Mouse (Mus musculus) cerebellum, adult 11 months (tissue): ENCODE measurements around the gene Agap1.

ENCODE experiments used
- DNase-seq: peaks from one replicate; pipeline ENCODE4 v3.0.0; 2022

Agap1 gene

DNA sequence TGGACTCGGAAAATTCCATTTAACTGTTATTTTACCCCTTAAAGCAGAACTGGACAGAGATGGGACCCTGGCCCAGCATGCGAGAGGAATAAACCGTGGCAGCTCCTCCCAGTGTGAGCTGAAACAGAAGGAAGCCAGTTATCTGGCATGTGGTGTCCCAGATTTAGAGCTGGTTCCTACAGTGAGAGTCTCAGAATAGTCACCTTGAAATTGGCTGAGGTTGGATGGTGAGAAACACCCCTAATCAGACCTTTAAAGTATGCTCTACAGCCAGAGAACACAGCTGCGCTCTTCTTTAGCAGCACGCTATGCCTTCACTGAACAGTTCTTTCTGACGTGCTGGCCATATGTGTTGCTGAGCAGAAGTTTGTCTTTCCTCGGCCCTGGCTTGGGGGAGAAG is 168.2 kb downstream of the Agap1 start:
- DNase-seq, result peak; percentile 60

DNA sequence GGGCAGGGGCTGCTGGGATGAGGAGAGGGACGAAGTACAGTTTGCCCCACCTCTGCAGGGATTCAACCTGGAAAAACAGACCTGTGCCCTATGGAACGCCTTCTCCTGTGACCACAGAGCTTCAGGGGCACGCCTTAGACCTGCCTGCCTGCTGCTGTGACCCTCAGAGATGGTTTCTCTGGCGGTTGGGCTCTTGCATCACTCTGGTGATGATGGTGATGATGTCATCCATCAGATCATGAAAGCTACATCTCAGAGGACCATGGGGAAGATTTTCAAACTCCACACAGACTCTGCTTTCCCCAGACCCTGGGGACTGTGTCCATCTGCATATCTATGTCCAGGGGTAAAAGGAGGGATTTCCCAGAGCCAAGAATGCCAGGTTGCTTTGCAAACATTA is 170.7 kb downstream of the Agap1 start:
- no peak for DNase-seq

- DNase-seq, result peak; percentile 22
These were observed 171.4 kb downstream of the Agap1 start for GRCm38 (mm10) chr1:89625967-89626366.

DNA sequence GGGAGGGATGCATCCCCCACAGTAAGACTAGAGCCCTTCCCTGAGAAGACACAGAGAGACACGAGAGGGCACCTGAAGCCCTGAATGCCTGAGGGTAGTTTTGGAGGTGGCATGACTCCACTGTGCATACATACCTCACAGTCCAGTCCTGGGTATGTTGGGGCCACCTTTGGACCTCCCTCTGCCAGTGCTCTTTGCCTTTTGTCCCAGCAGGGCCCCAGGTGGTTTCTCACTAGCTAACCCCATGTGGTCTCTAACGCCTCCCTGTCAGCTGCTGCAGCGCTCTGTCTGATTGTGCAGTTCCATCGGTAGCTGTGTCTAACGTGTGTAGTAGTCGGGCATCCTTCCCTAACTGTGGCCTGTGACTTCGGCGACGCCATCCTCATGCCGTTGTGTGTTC is 172.3 kb downstream of the Agap1 start:
- DNase-seq, result no peak

- peak; percentile 78 for DNase-seq
These were observed 173.0 kb downstream of the Agap1 start for GRCm38 (mm10) chr1:89627650-89628049.

- DNase-seq, result no peak
These were observed 176.2 kb downstream of the Agap1 start for GRCm38 (mm10) chr1:89630836-89631235.

DNA sequence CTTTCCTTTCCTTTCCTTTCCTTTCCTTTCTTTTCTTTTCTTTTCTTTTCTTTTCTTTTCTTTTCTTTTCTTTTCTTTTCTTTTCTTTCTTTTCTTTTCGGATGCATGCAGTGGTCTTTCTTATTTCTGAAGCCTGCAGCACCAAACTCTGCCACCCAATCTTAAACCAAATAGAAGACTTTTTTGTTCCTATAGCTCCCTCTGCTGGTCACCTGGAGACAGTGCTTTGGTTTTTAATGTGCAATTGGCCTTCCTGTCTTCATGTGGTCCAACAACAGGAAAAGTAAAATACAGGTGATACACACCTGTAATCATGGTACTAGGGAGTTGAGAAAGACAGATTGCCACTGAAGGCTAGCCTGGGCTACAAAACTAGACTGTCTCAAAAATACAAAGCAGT is 177.1 kb downstream of the Agap1 start:
- DNase-seq, result no peak

- DNase-seq, result no peak
These were observed 179.4 kb downstream of the Agap1 start for GRCm38 (mm10) chr1:89634055-89634454.

DNA sequence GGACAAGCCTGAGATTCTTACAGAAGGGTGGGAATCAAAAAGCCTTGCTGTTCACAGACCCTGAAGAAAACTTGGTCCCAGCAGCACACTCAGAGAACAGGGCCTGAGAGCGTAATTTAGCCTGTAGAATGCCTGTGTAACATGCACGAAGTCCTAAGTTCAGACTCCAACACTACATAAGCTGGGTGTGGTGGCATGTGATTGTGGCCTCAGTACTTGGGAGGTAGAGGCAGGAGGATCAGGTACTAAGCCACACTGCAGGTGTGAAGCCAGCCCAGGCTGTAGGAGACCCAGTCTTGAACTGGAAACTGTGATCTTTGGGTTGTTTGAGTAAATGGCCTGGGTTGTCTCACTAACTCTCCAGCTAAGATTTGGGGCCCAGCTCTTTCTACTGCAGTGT is 180.5 kb downstream of the Agap1 start:
- DNase-seq, result no peak

DNA sequence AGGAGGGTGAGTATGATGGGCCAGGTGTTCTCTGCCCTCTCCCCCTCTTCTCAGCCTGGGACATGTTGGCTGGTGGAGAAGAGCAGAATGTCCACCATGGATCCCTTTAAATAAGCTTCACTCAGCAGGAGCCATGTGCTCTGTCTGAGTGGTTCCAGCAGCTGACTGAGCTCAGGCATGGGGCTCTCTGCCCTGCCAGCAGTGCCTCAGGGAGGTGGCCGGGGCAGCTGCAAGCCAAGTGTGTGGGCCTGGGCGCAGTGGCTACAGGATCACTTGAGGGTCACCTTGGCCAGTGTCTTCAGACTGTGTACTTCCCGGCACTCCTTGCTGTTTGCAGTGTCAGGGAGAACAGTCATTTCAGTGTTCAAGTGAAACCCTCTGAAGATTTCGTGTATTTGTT is 183.1 kb downstream of the Agap1 start:
- DNase-seq, result no peak

DNA sequence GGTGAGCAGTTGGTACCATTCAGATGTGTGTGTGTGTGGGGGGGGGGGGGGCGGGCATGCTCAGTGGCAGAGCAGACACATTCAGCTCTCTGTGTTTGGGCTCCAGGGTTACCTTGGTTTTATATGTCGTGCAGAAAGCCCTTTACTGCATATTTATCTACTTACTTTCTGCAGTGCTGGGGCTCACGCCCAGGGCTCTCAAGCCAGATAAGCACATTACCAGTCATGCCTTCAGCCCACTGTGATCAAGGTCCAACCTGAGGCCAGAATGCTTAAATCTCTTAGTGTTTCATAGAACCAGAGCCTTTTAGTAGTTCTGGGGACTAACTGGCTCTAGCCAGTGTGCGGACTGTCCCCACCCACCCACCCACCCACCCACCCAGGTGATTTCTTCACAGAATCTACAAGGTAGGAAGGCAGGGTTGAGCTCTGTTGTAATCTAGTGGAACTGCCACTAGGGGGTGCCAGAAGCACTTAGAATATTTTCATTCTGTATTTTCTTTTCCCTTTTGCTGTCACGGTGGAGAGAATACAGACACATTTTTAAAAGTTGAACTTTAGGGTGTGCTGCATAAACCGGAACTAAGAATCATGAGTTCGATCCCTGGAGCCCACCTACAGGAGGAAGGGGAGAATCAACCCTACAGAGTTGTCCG is 189.0 kb downstream of the Agap1 start:
- DNase-seq, result no peak

DNA sequence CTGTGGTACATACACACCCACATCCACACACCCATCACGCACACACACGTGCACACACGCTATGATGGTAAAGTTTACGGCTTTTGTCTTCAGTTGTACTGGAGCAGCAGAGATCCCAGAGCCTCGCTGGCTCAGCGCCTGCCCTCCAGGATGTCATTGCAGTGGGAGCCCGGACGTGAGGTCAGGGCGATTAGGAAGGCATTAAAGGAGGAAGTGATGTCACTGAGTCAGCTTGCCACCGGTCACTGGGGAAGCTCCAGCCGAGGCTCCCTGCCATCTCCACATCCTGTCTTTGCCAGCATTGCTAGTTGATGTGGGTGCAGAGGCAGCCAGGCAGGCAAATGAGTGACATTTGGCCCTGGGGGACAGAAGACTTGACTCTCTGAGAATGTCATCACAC is 189.5 kb downstream of the Agap1 start:
- DNase-seq, result no peak

- peak; percentile 60 for DNase-seq
These were observed 191.9 kb downstream of the Agap1 start for GRCm38 (mm10) chr1:89646326-89647018.

DNA sequence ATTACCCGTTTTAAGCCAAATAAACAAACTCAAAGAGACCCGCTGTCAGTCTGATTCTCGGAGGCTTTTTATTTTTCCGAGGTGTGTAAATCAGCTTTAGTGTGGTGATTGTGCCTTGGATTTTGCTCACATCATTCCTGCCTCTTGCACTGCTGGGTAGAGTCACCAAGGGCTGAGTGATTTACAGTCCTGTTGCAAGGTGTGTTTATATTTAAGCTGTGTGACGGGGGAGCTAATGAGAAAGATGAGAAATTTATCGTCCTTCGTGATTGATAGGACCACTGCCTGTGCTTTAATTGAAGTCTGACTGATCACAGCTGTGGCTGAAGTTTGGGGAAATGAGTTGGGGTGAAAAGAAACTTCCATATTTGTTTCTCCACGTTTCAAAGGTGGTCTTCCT is 192.9 kb downstream of the Agap1 start:
- DNase-seq, result no peak

DNA sequence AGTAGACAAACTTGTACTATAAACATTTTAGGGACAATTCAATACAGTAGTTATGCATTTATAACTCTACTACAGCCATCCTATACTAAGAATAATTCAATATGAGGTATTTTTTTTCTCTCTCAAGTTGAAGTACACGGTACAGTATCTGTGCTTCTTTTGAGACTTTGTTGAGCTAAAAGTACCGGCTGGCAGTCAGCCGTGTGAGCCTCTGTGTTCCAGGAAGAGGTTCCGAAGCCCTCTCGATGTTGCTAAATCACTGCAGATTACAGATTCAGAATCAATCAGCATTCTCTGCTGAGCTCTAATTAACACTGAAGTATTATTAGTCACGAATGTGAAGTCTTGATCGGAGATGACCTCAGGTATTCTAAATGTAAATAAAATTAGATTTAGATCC is 196.0 kb downstream of the Agap1 start:
- no peak for DNase-seq

GRCm38 (mm10) chr1:89656167-89656566 is 201.6 kb downstream of the Agap1 start:
- no peak for DNase-seq

DNA sequence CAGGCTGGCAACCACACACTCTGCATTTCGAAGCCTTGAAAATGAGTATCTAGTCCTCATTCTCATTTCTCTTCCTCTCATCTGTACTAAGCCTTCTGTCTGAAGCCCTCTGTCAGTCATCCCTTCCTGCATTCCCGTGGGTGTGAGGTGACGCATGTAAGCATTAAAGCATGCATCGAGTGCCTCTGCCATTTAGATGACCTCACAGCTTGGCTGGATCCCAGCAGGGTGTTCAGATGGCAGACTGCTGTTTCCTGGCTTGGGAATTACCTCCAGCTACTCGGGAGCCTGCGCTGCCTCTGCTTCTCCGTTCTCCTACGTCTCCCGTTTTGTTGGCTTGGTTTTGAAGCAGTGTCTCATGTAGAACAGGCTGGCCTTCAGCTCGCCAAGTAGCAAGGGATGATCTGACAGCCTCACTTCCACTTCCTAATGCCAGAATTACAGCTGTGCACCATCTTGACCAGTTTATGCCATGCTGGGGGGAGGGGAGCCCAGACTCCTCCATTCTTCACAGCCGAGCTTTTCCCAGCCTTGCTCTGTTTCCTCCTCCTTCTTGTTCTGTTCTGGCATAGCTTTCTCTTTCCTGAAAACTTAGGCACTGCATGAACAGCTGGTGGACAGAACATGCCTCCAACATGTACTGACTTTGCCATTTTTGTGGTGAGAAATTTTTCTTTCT is 202.2 kb downstream of the Agap1 start:
- DNase-seq, result peak; percentile 31

DNA sequence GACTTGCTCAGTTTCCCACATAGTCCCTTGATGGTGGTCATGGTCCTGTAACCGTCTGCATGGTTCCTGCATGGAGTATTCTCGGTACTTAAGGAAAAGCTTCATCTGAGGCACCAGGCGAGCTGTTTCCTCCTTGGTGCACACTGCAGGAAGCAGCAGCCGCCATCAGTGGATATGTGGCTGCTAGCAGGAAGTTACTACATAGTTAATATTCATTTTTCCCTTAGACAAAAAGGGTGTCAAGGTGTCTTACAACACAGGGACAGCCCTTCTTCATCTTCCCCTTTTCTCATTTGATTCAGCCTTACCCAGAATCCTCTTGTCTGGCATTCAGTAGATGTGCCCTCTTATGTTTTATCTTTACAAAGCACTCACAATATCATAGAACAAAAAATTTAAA is 206.2 kb downstream of the Agap1 start:
- DNase-seq, result no peak

- DNase-seq, result no peak
These were observed 211.5 kb downstream of the Agap1 start for GRCm38 (mm10) chr1:89666154-89666553.

GRCm38 (mm10) chr1:89667387-89667786 is 212.8 kb downstream of the Agap1 start:
- no peak for DNase-seq

GRCm38 (mm10) chr1:89668635-89669034 is 214.0 kb downstream of the Agap1 start:
- DNase-seq, result peak; percentile 59

DNA sequence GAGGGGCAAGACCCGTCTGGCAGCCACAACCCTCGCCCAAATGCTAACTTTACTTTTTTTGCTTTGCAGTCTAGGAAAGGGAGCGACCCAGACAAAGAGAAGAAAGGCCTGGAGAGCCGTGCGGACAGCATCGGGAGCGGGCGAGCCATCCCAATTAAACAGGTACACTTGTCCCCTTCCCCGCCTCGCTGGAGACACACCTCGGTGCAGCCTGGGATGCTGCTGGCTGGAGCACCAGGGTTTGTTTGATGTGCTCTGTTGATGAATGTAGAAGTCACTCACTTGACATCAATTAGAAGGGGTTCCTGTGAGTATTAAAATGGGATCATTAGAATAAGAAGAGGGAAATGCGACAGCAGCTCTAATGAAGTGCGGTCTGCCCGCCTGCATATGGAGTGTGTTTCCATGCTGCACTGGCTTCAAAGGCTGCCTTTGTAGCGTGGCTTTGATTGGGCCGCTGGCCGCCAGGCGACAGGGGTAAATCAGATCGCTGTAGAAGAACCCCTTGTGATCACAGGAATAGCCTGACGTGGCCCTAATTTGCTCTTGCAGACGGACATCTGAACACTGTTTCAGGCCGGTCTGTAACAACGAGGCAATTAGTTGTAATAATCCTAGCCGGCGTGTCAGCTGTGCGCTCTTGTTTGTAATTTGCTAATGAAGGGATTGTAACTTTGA is 216.6 kb downstream of the Agap1 start:
- no peak for DNase-seq

- DNase-seq, result no peak
These were observed 218.5 kb downstream of the Agap1 start for GRCm38 (mm10) chr1:89673071-89673470.

GRCm38 (mm10) chr1:89673686-89674085 is 219.1 kb downstream of the Agap1 start:
- no peak for DNase-seq
